Mouse (Mus musculus) G1E (cell line): Measurements from ENCODE around the gene Frrs1l. TPM values are rescaled to one million over a fixed set of nuclear protein-coding genes. Genes with fewer than 3 reads are reported as not detected.

Experiments used
- ATAC-seq: 2 replicates; pipeline ENCODE4 v1.8.0; 2016; ENCODE audit warnings: mild to moderate bottlenecking; ENCODE audit not compliant: insufficient number of reproducible peaks, poor library complexity, low FRiP score, severe bottlenecking; ENCODE audit errors: extremely low read depth
- DNase-seq: peaks from one replicate; pipeline ENCODE4 v3.0.0; 2012; ENCODE audit warnings: low spot score
- H3K27me3 ChIP-seq: 2 replicates; pipeline ENCODE4 v1.6.1; 2012; ENCODE audit warnings: mild to moderate bottlenecking, low read length, inconsistent platforms; ENCODE audit not compliant: insufficient read depth
- H3K36me3 ChIP-seq: replicated peaks from 2 replicates; pipeline ENCODE3; 2012; ENCODE audit warnings: mild to moderate bottlenecking, inconsistent platforms
- H3K4me1 ChIP-seq: 2 replicates; pipeline ENCODE4 v1.6.1; 2012; ENCODE audit warnings: low read depth, low read length, inconsistent platforms, mixed read lengths; ENCODE audit not compliant: insufficient read depth
- H3K4me3 ChIP-seq: 2 replicates; pipeline ENCODE4 v1.5.1; 2012; ENCODE audit warnings: low read depth, mild to moderate bottlenecking, inconsistent platforms, low read length, moderate library complexity, mixed read lengths
- H3K9me3 ChIP-seq: replicated peaks from 2 replicates; pipeline ENCODE4 v1.6.1; 2012; ENCODE audit warnings: inconsistent platforms
- CTCF ChIP-seq: IDR thresholded peaks from 2 replicates; pipeline ENCODE4 v1.5.1; 2012; ENCODE audit warnings: low read depth, low read length, inconsistent platforms, mixed read lengths
- GATA1 ChIP-seq: IDR thresholded peaks from 2 replicates; pipeline ENCODE4 v1.6.1; 2012; ENCODE audit warnings: borderline replicate concordance, low read length, inconsistent platforms, mixed read lengths
- GATA2 ChIP-seq: IDR thresholded peaks from 2 replicates; pipeline ENCODE4 v1.6.1; 2012; ENCODE audit warnings: low read depth, low read length, inconsistent platforms, borderline replicate concordance
- POLR2AphosphoS5 ChIP-seq: IDR thresholded peaks from 2 replicates; pipeline ENCODE4 v1.6.1; 2012; ENCODE audit warnings: low read depth, low read length, inconsistent platforms; ENCODE audit not compliant: insufficient replicate concordance
- TAL1 ChIP-seq: conservative IDR thresholded peaks from 2 replicates; pipeline ENCODE4 v1.6.1; 2012; ENCODE audit warnings: low read depth, low read length, inconsistent platforms, mixed read lengths
- polyA plus RNA-seq: library from polyadenylated mRNA; stranded (reverse); fragments of >175 nt; gene quantifications from 2 replicates; pipeline ENCODE4 v1.2.3, GENCODE M21; 2012
- total RNA-seq, 2 experiments: library from RNA; stranded (forward) in 1 of 2; stranded (reverse) in 1 of 2; fragments of 200-1000 nt in 1 of 2; fragments of >200 nt in 1 of 2; fragmentation: Nextera tagmentation in 1 of 2; gene quantifications; 2 replicates each; pipeline ENCODE4 v1.2.3; 2014 to 2017

Gene Frrs1l
- total and polyA plus RNA-seq, 3 experiments = 0.05 TPM; not detected in 2

DNA sequence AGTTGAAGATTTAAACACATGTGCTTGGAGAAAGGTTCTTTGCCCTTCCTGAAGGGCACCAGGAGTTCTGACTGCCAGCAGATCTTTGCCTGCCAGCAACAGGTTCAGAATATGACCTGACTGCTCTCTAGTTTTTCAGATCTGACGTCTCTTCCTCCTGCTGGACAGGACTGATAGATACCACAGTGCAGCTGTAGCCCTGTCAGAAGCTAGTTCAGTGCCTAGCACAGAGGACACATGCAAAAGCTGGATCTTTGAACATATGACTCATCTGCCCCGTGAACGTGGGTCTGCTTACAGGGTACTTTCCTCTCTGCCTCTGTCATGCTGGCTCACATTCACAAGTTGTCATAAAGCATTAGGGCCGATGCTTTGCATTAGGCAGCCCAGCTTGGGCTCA lies 45.9 kb downstream of the Frrs1l start:
- H3K4me3 ChIP-seq = peak overlapping the region; percentile 6; the same call in 1 of the 2 replicates
- no peak for ATAC-seq
- DNase-seq = no peak
- H3K27me3 ChIP-seq = no peaks in the 10 kb centered on the region
- no peaks in the 10 kb centered on the region for H3K9me3 ChIP-seq
- peaks cover 36% of the 10 kb centered on the region for H3K36me3 ChIP-seq
- peaks cover 42% of the 10 kb centered on the region for H3K4me1 ChIP-seq
- TF ChIP-seq POLR2AphosphoS5 (no peak), CTCF (no peak), TAL1 (no peak), GATA1 (no peak), GATA2 (no peak)

DNA sequence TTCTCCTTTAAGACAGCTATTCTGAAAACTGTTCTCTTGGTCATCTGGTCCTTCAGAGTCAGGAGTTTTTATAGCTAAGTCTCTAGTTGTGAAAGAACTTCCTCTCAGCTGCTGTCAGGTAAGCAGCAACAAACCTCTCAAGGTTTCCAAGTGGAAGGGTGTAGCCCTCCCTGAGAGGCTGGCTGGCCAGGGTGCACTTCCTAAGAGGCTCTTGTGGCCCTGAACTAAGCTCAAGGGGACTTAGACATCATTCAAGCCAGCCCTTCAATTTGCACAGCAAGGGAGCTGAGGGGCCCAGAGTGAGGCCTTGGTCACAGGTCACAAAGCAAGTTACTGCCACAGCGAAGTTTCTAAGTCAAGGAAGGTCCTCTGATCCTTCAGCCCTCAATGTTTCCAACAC lies 46.9 kb downstream of the Frrs1l start:
- ATAC-seq (no peak), DNase-seq (no peak)
- peaks cover 42% of the 10 kb centered on the region for H3K4me1 ChIP-seq
- peaks cover 44% of the 10 kb centered on the region for H3K36me3 ChIP-seq
- H3K27me3 ChIP-seq = no peaks in the 10 kb centered on the region
- no peak overlapping the region for H3K4me3 ChIP-seq
- TF ChIP-seq GATA1 (no peak), GATA2 (no peak), TAL1 (no peak), POLR2AphosphoS5 (no peak), CTCF (no peak)
- no peaks in the 10 kb centered on the region for H3K9me3 ChIP-seq

DNA sequence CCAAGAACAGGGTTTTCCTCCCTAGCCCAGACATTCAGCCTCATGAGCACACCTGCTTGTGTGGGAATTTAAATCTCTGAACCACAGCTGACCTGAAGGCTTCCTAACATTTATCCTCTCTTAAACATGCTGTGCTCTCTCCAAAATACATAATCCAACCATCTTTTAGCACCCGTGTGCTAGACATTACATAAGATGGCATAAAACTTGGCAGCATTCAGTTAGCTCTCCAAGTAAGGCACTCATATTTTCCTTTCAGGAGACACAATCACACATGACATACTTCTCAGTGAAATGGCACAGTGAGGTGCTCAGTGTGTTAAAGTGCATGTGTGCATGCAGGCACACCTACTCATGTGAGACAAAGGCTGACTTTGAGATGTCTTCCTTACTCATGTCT lies 47.6 kb downstream of the Frrs1l start:
- H3K4me1 ChIP-seq = peaks cover 38% of the 10 kb centered on the region
- ATAC-seq = no peak

DNA sequence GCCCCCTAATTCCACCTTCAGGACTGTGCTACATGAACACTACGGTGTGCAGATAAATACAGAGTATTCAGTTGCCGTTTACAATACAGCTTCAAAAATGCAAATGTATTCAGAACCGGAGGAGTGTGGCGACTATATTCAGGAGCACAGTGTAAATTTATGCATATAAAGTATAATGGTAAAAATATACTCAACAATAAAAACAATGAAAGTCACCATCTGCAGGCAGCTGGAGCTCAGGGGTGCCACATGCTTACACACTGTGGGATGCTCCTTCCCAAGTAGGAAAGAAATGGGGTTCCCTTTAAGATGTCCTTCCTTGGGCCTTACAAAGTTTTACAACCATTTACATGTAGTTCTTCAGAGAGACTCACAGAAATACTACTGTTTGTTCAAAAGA lies 48.7 kb downstream of the Frrs1l start:
- H3K9me3 ChIP-seq = no peaks in the 10 kb centered on the region
- TF ChIP-seq GATA1 = no peak
- TF ChIP-seq CTCF = no peak
- no peak for TF ChIP-seq GATA2
- TF ChIP-seq TAL1 = no peak
- TF ChIP-seq POLR2AphosphoS5 = no peak
- DNase-seq = no peak
- peaks cover 41% of the 10 kb centered on the region for H3K4me1 ChIP-seq
- no peaks in the 10 kb centered on the region for H3K27me3 ChIP-seq
- no peak for ATAC-seq
- H3K4me3 ChIP-seq = no peak overlapping the region
- peaks cover 58% of the 10 kb centered on the region for H3K36me3 ChIP-seq

More for the DNA sequence above, 47.6 kb downstream of the Frrs1l start:
- Histone ChIP-seq H3K27me3 (no peaks in the 10 kb centered on the region), H3K4me3 (no peak overlapping the region), H3K9me3 (no peaks in the 10 kb centered on the region), H3K36me3 (peaks cover 48% of the 10 kb centered on the region)
- no peak for DNase-seq
- no peak for TF ChIP-seq CTCF
- no peak for TF ChIP-seq GATA1

DNA sequence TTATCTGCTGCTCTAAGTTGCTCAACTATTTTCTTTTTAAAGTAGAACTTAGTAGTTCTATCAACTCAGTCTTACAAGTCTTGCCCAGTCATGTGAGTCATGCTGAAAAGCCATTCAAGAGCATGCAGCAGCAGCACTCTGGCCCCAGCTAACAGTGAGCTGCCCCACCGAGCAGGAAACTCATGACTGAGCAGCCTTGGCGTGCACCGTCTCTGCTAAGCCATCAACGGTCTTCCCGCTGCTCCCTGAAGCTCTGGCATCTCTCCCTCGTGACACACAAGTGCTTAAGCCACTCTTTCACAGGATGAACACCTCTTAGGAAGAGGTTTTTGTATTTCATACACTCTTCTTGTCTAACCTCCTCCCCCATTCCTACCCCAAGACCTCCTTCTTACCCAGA lies 53.1 kb downstream of the Frrs1l start:
- H3K27me3 ChIP-seq = no peaks in the 10 kb centered on the region
- ATAC-seq (no peak), DNase-seq (no peak)
- H3K36me3 ChIP-seq = peaks cover 69% of the 10 kb centered on the region
- H3K4me3 ChIP-seq = no peak overlapping the region
- H3K4me1 ChIP-seq = peaks cover 18% of the 10 kb centered on the region
- TF ChIP-seq TAL1 = no peak
- no peak for TF ChIP-seq CTCF
- TF ChIP-seq GATA1 = no peak
- TF ChIP-seq POLR2AphosphoS5 = no peak
- TF ChIP-seq GATA2 = no peak
- no peaks in the 10 kb centered on the region for H3K9me3 ChIP-seq

DNA sequence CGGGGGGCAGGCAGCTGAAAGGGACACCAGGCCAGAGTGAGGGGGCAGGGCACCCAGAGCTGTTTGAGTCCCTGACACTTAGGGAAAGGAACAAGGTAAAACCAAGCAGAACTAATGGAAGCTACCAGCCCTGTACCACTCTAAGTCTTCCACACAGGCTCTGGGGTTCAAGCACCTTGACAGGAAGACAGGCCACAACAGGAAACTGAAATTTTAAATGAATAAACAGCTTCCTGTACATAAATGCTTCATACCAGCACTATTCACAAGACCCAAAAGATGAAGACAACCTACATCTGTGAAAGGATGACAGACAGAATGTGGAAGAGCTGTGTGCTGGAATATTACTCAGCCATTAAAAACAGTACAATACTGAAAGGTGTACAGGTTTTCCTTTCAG lies 54.9 kb downstream of the Frrs1l start:
- peaks cover 82% of the 10 kb centered on the region for H3K36me3 ChIP-seq
- H3K9me3 ChIP-seq = no peaks in the 10 kb centered on the region
- no peak overlapping the region for H3K4me3 ChIP-seq
- no peak for TF ChIP-seq GATA1
- no peak for TF ChIP-seq POLR2AphosphoS5
- TF ChIP-seq CTCF = no peak
- no peak for TF ChIP-seq GATA2
- no peak for TF ChIP-seq TAL1
- H3K27me3 ChIP-seq = no peaks in the 10 kb centered on the region
- H3K4me1 ChIP-seq = peaks cover 6% of the 10 kb centered on the region; the same call in 1 of the 2 replicates
- no peak for ATAC-seq
- no peak for DNase-seq

DNA sequence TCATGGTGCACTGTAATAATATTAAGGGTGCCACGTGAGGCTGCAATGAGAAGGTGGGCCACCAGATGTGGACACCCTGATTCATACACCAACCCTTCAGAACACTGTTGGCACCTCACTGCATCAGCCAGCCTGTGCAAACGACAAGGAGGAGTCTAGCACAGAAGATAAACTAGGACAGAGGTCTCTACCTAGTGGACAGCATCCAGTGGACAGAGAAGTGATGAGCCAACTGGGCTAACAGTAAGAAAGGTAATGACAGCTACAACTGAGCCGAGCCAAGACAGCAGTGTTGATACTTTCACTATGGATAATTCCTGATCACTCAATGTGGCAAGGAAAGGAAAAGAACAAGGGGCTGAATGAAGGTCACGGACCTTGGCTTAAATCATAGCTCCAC lies 57.0 kb downstream of the Frrs1l start:
- DNase-seq = no peak
- H3K9me3 ChIP-seq = no peaks in the 10 kb centered on the region
- peaks cover 92% of the 10 kb centered on the region for H3K36me3 ChIP-seq
- no peaks in the 10 kb centered on the region for H3K27me3 ChIP-seq
- ATAC-seq = no peak
- no peak for TF ChIP-seq POLR2AphosphoS5
- TF ChIP-seq CTCF = no peak
- no peak for TF ChIP-seq GATA1
- no peak for TF ChIP-seq TAL1
- no peak for TF ChIP-seq GATA2
- peaks cover 4% of the 10 kb centered on the region; the same call in 1 of the 2 replicates for H3K4me1 ChIP-seq
- H3K4me3 ChIP-seq = no peak overlapping the region
